Mouse (Mus musculus) MEL (cell line): Measurements from ENCODE around the gene Mmel1. TPM values are rescaled to one million over a fixed set of nuclear protein-coding genes. Genes with fewer than 3 reads are reported as not detected.

Experiments
- DNase-seq: peaks from one replicate; pipeline ENCODE4 v3.0.0; 2011; ENCODE audit warnings: low read depth, low spot score
- H3K27ac ChIP-seq: 2 replicates; pipeline ENCODE4 v1.5.1; 2012; ENCODE audit warnings: low read depth, mild to moderate bottlenecking, control low read depth, low read length, moderate library complexity; ENCODE audit not compliant: control insufficient read depth
- H3K27me3 ChIP-seq, 2 experiments: fragments of 150-350 bp in 1 of 2; sonication (generic) in 1 of 2; 2 replicates each; pipeline ENCODE4 v1.6.1; 2012; ENCODE audit warnings: low read length in 2 of 2, mild to moderate bottlenecking in 2 of 2, improper control_type of control experiment in 1 of 2, moderate library complexity in 1 of 2; ENCODE audit not compliant: insufficient read depth in 2 of 2, control insufficient read depth in 1 of 2
- H3K36me3 ChIP-seq, 2 experiments: 2 replicates each; pipeline ENCODE4 v1.6.1; 2012 to 2014; ENCODE audit warnings: low read length in 2 of 2, improper control_type of control experiment in 1 of 2, inconsistent platforms in 1 of 2, mild to moderate bottlenecking in 1 of 2; ENCODE audit not compliant: insufficient read depth in 2 of 2, control insufficient read depth in 1 of 2
- H3K4me1 ChIP-seq, 2 experiments: fragments of 150-350 bp in 1 of 2; sonication (generic) in 1 of 2; 2 replicates each; pipeline ENCODE4 v1.6.1; 2012; ENCODE audit warnings: low read length in 2 of 2, improper control_type of control experiment in 1 of 2, mild to moderate bottlenecking in 1 of 2; ENCODE audit not compliant: insufficient read depth in 2 of 2, control insufficient read depth in 1 of 2
- H3K4me3 ChIP-seq, 2 experiments: fragments of 150-350 bp in 1 of 2; sonication (generic) in 1 of 2; 2 replicates each; pipeline ENCODE4 v1.5.1; 2012; ENCODE audit warnings: low read depth in 2 of 2, low read length in 2 of 2, mild to moderate bottlenecking in 2 of 2, moderate library complexity in 2 of 2, control low read depth in 1 of 2, improper control_type of control experiment in 1 of 2; ENCODE audit not compliant: control insufficient read depth in 1 of 2, insufficient read depth in 1 of 2
- H3K79me2 ChIP-seq: 2 replicates; pipeline ENCODE4 v1.6.1; 2012; ENCODE audit warnings: mild to moderate bottlenecking, low read length, moderate library complexity; ENCODE audit not compliant: control insufficient read depth, poor library complexity, insufficient read depth
- H3K9ac ChIP-seq: 2 replicates; pipeline ENCODE4 v1.6.1; 2012; ENCODE audit warnings: low read depth, mild to moderate bottlenecking, control low read depth, low read length, moderate library complexity; ENCODE audit not compliant: control insufficient read depth, poor library complexity, severe bottlenecking
- H3K9me3 ChIP-seq: fragments of 150-350 bp; sonication (generic); replicated peaks from 2 replicates; pipeline ENCODE4 v1.6.1; 2012; ENCODE audit warnings: mild to moderate bottlenecking, low read length, improper control_type of control experiment, moderate library complexity; ENCODE audit not compliant: insufficient read depth
- BHLHE40 ChIP-seq: IDR thresholded peaks from 2 replicates; pipeline ENCODE4 v1.6.1; 2012; ENCODE audit warnings: low read depth, mild to moderate bottlenecking, inconsistent platforms, low read length, improper control_type of control experiment, borderline replicate concordance
- CTCF ChIP-seq, 3 experiments: IDR thresholded peaks in 2 of 3; conservative IDR thresholded peaks in 1 of 3; 2 replicates each; pipeline ENCODE4 v1.5.1; 2011 to 2012; ENCODE audit warnings: low read length in 3 of 3, low read depth in 2 of 3, mild to moderate bottlenecking in 2 of 3, improper control_type of control experiment in 1 of 3, inconsistent platforms in 1 of 3, mixed read lengths in 1 of 3, moderate library complexity in 1 of 3; ENCODE audit not compliant: control insufficient read depth in 1 of 3, insufficient read depth in 1 of 3, poor library complexity in 1 of 3, severe bottlenecking in 1 of 3
- E2F4 ChIP-seq: IDR thresholded peaks from 2 replicates; pipeline ENCODE4 v1.6.1; 2011; ENCODE audit warnings: low read depth, low read length, improper control_type of control experiment, borderline replicate concordance
- ELF1 ChIP-seq: IDR thresholded peaks from 2 replicates; pipeline ENCODE4 v1.6.1; 2014; ENCODE audit warnings: low read depth, mild to moderate bottlenecking, inconsistent platforms, low read length, improper control_type of control experiment, moderate library complexity
- ETS1 ChIP-seq: IDR thresholded peaks from 2 replicates; pipeline ENCODE4 v1.6.1; 2012; ENCODE audit warnings: low read depth, mild to moderate bottlenecking, inconsistent platforms, low read length, improper control_type of control experiment, moderate library complexity
- GABPA ChIP-seq: IDR thresholded peaks from 2 replicates; pipeline ENCODE4 v1.6.1; 2012; ENCODE audit warnings: low read depth, mild to moderate bottlenecking, inconsistent platforms, low read length, improper control_type of control experiment, moderate library complexity
- MEF2A ChIP-seq: IDR thresholded peaks from 2 replicates; pipeline ENCODE4 v1.6.1; 2014; ENCODE audit warnings: low read depth, mild to moderate bottlenecking, inconsistent platforms, low read length, improper control_type of control experiment; ENCODE audit not compliant: poor library complexity, insufficient replicate concordance, severe bottlenecking; ENCODE audit errors: extremely low read depth
- MXI1 ChIP-seq: IDR thresholded peaks from 2 replicates; pipeline ENCODE4 v1.6.1; 2011; ENCODE audit warnings: mild to moderate bottlenecking, low read depth, low read length, improper control_type of control experiment
- MYB ChIP-seq: IDR thresholded peaks from 2 replicates; pipeline ENCODE4 v1.6.1; 2011; ENCODE audit warnings: mild to moderate bottlenecking, low read depth, low read length, improper control_type of control experiment
- MYC ChIP-seq: IDR thresholded peaks from 2 replicates; pipeline ENCODE4 v1.6.1; 2011; ENCODE audit warnings: low read depth, mild to moderate bottlenecking, low read length, improper control_type of control experiment, moderate library complexity
- NELFE ChIP-seq: IDR thresholded peaks from 2 replicates; pipeline ENCODE4 v1.6.1; 2011; ENCODE audit warnings: low read depth, low read length, improper control_type of control experiment
- POLR2AphosphoS2 ChIP-seq: IDR thresholded peaks from 2 replicates; pipeline ENCODE4 v1.6.1; 2011; ENCODE audit warnings: low read length, improper control_type of control experiment
- POLR2AphosphoS5 ChIP-seq: IDR thresholded peaks from 2 replicates; pipeline ENCODE4 v1.6.1; 2012; ENCODE audit warnings: low read depth, borderline replicate concordance, mild to moderate bottlenecking, inconsistent platforms, low read length, moderate library complexity, mixed read lengths
- SIN3A ChIP-seq: IDR thresholded peaks from 2 replicates; pipeline ENCODE4 v1.6.1; 2012; ENCODE audit warnings: low read length, improper control_type of control experiment, inconsistent platforms
- SMC3 ChIP-seq: IDR thresholded peaks from 2 replicates; pipeline ENCODE4 v1.6.1; 2011; ENCODE audit warnings: low read depth, low read length, improper control_type of control experiment
- TBP ChIP-seq: IDR thresholded peaks from 2 replicates; pipeline ENCODE4 v1.8.0; 2011; ENCODE audit warnings: low read depth, low read length, improper control_type of control experiment
- TCF12 ChIP-seq: IDR thresholded peaks from 2 replicates; pipeline ENCODE4 v1.6.1; 2014; ENCODE audit warnings: low read depth, mild to moderate bottlenecking, inconsistent platforms, low read length, improper control_type of control experiment, moderate library complexity
- UBTF ChIP-seq: IDR thresholded peaks from 2 replicates; pipeline ENCODE4 v1.6.1; 2012; ENCODE audit warnings: low read depth, mild to moderate bottlenecking, inconsistent platforms, low read length, improper control_type of control experiment, moderate library complexity, borderline replicate concordance; ENCODE audit not compliant: insufficient read depth
- USF1 ChIP-seq: IDR thresholded peaks from 2 replicates; pipeline ENCODE4 v1.6.1; 2014; ENCODE audit warnings: low read depth, mild to moderate bottlenecking, inconsistent platforms, low read length, improper control_type of control experiment, moderate library complexity
- USF2 ChIP-seq, 2 experiments: IDR thresholded peaks; 2 replicates each; pipeline ENCODE4 v1.6.1; 2011 to 2012; ENCODE audit warnings: improper control_type of control experiment in 2 of 2, low read length in 2 of 2, borderline replicate concordance in 1 of 2, inconsistent platforms in 1 of 2, low read depth in 1 of 2, mild to moderate bottlenecking in 1 of 2; ENCODE audit not compliant: insufficient read depth in 1 of 2
- ZC3H11A ChIP-seq: IDR thresholded peaks from 2 replicates; pipeline ENCODE4 v1.6.1; 2012; ENCODE audit warnings: low read depth, mild to moderate bottlenecking, inconsistent platforms, low read length, improper control_type of control experiment
- ZMIZ1 ChIP-seq: IDR thresholded peaks from 2 replicates; pipeline ENCODE4 v1.6.1; 2012; ENCODE audit warnings: low read depth, mild to moderate bottlenecking, inconsistent platforms, low read length, improper control_type of control experiment, moderate library complexity
- ZNF384 ChIP-seq: IDR thresholded peaks from 2 replicates; pipeline ENCODE4 v1.6.1; 2012; ENCODE audit warnings: low read depth, mild to moderate bottlenecking, inconsistent platforms, low read length, improper control_type of control experiment
- polyA plus RNA-seq, 2 experiments: library from polyadenylated mRNA; stranded (reverse) in 1 of 2; unstranded in 1 of 2; fragments of >175 nt in 1 of 2; fragments of >200 nt in 1 of 2; gene quantifications; 2 replicates each; pipeline versions ENCODE4 v1.2.1 to v1.2.4; 2012; ENCODE audit warnings: low replicate concordance in 2 of 2, low read depth in 1 of 2; ENCODE audit not compliant: insufficient read length in 2 of 2, insufficient read depth in 1 of 2, missing spikeins in 1 of 2
- total RNA-seq: library from RNA; depleted of rRNA; stranded (reverse); fragments of 300-350 nt; gene quantifications from 2 replicates; pipeline ENCODE4 v1.2.3, GENCODE M21; 2012

Gene Mmel1
- total and polyA plus RNA-seq, 3 experiments: 0.07 to 0.08 TPM; not detected in 1

DNA sequence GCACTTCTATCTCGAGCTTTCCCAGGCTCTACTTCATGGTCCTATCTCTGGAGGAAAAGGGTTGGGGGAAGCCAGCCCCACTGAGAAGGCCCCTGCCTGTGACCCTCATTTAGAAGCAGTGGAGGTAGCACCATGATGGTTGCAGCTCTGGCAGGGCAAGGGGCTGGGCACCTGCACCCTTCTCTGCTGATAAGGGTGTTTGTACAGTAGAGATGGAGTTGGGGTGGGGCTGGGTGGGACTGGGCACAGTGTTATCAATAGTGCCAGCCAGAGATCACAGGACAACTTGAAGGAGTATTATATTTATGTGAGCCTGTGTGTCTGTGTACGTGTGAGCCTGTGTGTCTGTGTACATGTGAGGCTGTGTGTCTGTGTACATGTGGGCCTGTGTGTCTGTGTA is 42.3 kb downstream of the Mmel1 start (continued):
- TF ChIP-seq ELF1 (no peak), ZMIZ1 (no peak), NELFE (no peak), MEF2A (no peak), ZNF384 (no peak), TBP (no peak; the same call in 1 of the 2 replicates), SMC3 (no peak)

DNA sequence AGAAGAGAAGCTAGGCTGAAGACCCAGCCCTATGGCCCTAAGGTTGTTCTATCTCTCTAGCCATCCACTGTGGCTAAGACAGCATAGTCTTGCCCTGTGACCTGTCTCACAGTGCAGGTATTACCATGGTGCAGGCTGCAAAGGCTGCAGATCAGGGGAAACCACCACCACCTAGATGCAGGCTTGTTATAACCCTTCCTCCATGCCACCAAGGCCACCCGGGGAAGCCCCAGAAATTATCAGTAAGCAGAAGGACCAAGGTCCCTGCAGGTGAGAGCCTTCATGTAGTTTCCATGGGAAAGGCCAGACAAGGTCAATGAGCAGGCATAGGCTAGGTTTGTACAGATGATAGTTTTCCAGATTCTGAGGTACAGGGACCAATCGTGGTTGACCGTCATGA is 44.5 kb downstream of the Mmel1 start:
- Histone ChIP-seq H3K9me3 (no peaks in the 10 kb centered on the region), H3K27ac (no peak overlapping the region), H3K9ac (no peak overlapping the region)

GRCm38 (mm10) chr4:154914252-154914651 is 44.9 kb downstream of the Mmel1 start:
- no peaks in the 10 kb centered on the region for H3K79me2 ChIP-seq
- H3K4me3 ChIP-seq: no peak overlapping the region
- H3K27ac ChIP-seq: no peak overlapping the region
- no peak for DNase-seq
- H3K4me1 ChIP-seq: peaks cover 11 to 18% of the 10 kb centered on the region in 2 experiments
- no peaks in the 10 kb centered on the region for H3K9me3 ChIP-seq
- no peak overlapping the region for H3K9ac ChIP-seq
- peaks cover 0 to 13% of the 10 kb centered on the region in 2 experiments; a peak in 2 of 4 replicates for H3K36me3 ChIP-seq
- TF ChIP-seq MEF2A (no peak), MXI1 (no peak), POLR2AphosphoS2 (no peak), USF1 (no peak), E2F4 (no peak), POLR2AphosphoS5 (no peak), TCF12 (no peak), MYB (no peak), UBTF (no peak), ZC3H11A (no peak), GABPA (no peak), ETS1 (no peak), BHLHE40 (no peak), ZMIZ1 (no peak), USF2 (IDR thresholded peaks at IDR 0.05; ENCODE audit: borderline replicate concordance in 1 of 2, insufficient read depth in 1 of 2, low read depth in 1 of 2, low read length in 2 of 2) (no peak), CTCF (IDR thresholded peaks at IDR 0.05 in 2 of 3, conservative IDR thresholded peaks at IDR 0.05 in 1 of 3; ENCODE audit: control insufficient read depth in 1 of 3, insufficient read depth in 1 of 3, low read depth in 2 of 3, low read length in 3 of 3, poor library complexity in 1 of 3, severe bottlenecking in 1 of 3) (no peak), ZNF384 (no peak)
- H3K27me3 ChIP-seq: no peaks in the 10 kb centered on the region

More for the DNA sequence above, 44.5 kb downstream of the Mmel1 start:
- Histone ChIP-seq H3K27me3 (no peaks in the 10 kb centered on the region), H3K4me3 (no peak overlapping the region), H3K36me3 (peaks cover 0 to 13% of the 10 kb centered on the region in 2 experiments; a peak in 2 of 4 replicates), H3K4me1 (peaks cover 11 to 18% of the 10 kb centered on the region in 2 experiments), H3K79me2 (no peaks in the 10 kb centered on the region)
- no peak for TF ChIP-seq TBP
- no peak for TF ChIP-seq USF1
- TF ChIP-seq ZC3H11A: no peak
- no peak for TF ChIP-seq MYC
- TF ChIP-seq SIN3A: no peak
- no peak for DNase-seq
